Mouse (Mus musculus): ENCODE data around the gene Hoxa10. TPM values are rescaled to one million over a fixed set of nuclear protein-coding genes. Genes with fewer than 3 reads are reported as not detected.
A peak's percentile ranks its signal among the peaks of the same experiment; 100 is the strongest.

Hoxa10 gene
- total RNA-seq, 1 experiment: 0.80 TPM

- peak within 1 kb of the TSS; percentile 67 for H3K9ac ChIP-seq (ENCODE audit: insufficient read depth, low read depth, low read length, poor library complexity, severe bottlenecking)
- DNase-seq (ENCODE audit: low read depth, low spot score): no peak
- no peak within 1 kb of the TSS for H3K27ac ChIP-seq (ENCODE audit: insufficient read depth, low read depth, low read length, poor library complexity, severe bottlenecking)
Measured at GRCm38 (mm10) chr6:52190906-52191810, 49.5 kb downstream of the Hoxa10 start, which contains the start of gene Hoxa4. Gene Hoxa4 (minus strand): TSS chr6:52191753.

GRCm38 (mm10) chr6:52190410-52190809 is 50.2 kb downstream of the Hoxa10 start:
- TF ChIP-seq HCFC1 (IDR thresholded peaks at IDR 0.05; ENCODE audit: borderline replicate concordance, insufficient read depth, low read length): no peak
- TF ChIP-seq CHD2 (IDR thresholded peaks at IDR 0.05; ENCODE audit: low read depth, low read length): no peak
- TF ChIP-seq MAFK (IDR thresholded peaks at IDR 0.05; ENCODE audit: insufficient read depth, low read depth, low read length): no peak
- no peak for TF ChIP-seq ZNF384 (IDR thresholded peaks at IDR 0.05; ENCODE audit: low read depth, low read length)
- Histone ChIP-seq H3K27ac (ENCODE audit: insufficient read depth, low read depth, low read length, poor library complexity, severe bottlenecking) (no peak overlapping the region), H3K36me3 (ENCODE audit: control insufficient read depth, insufficient read depth, low read length, poor library complexity, severe bottlenecking) (no peaks in the 10 kb centered on the region), H3K9me3 (ENCODE audit: control insufficient read depth, insufficient read depth, low read depth, low read length) (no peaks in the 10 kb centered on the region), H3K4me1 (ENCODE audit: control insufficient read depth in 2 of 2, insufficient read depth in 2 of 2, low read length in 2 of 2, poor library complexity in 1 of 2) (peaks cover 0 to 2% of the 10 kb centered on the region in 2 experiments; a peak in 1 of 4 replicates), H3K4me3 (ENCODE audit: insufficient read depth in 1 of 2, low read depth in 1 of 2, low read length in 2 of 2, poor library complexity in 1 of 2, severe bottlenecking in 1 of 2) (no peak overlapping the region), H3K9ac (ENCODE audit: insufficient read depth, low read depth, low read length, poor library complexity, severe bottlenecking) (no peak overlapping the region)
- DNase-seq (ENCODE audit: low read depth, low spot score): no peak
- in situ Hi-C loops (cut with MboI; ENCODE audit: low sequenced_read_pairs in 2 of 2, unreplicated experiment in 2 of 2): no loop called here

More at GRCm38 (mm10) chr6:52190906-52191810, 49.5 kb downstream of the Hoxa10 start, which contains the start of gene Hoxa4:
- no peaks in the 10 kb centered on the region for H3K9me3 ChIP-seq (ENCODE audit: control insufficient read depth, insufficient read depth, low read depth, low read length)
- in situ Hi-C loops (cut with MboI; ENCODE audit: low sequenced_read_pairs in 2 of 2, unreplicated experiment in 2 of 2): no loop called here
- H3K4me1 ChIP-seq (ENCODE audit: control insufficient read depth in 2 of 2, insufficient read depth in 2 of 2, low read length in 2 of 2, poor library complexity in 1 of 2): peaks cover 0 to 2% of the 10 kb centered on the region in 2 experiments; a peak in 1 of 4 replicates
- no peak for TF ChIP-seq HCFC1 (IDR thresholded peaks at IDR 0.05; ENCODE audit: borderline replicate concordance, insufficient read depth, low read length)
- no peak for TF ChIP-seq CHD2 (IDR thresholded peaks at IDR 0.05; ENCODE audit: low read depth, low read length)
- TF ChIP-seq ZC3H11A (IDR thresholded peaks at IDR 0.05; ENCODE audit: borderline replicate concordance, low read depth, low read length): no peak
- TF ChIP-seq MAFK (IDR thresholded peaks at IDR 0.05; ENCODE audit: insufficient read depth, low read depth, low read length): no peak
- no peak for TF ChIP-seq ZNF384 (IDR thresholded peaks at IDR 0.05; ENCODE audit: low read depth, low read length)
- H3K4me3 ChIP-seq (ENCODE audit: insufficient read depth in 1 of 2, low read depth in 1 of 2, low read length in 2 of 2, poor library complexity in 1 of 2, severe bottlenecking in 1 of 2): peak within 1 kb of the TSS; percentile 67 to 74
- no peaks in the 10 kb centered on the region for H3K36me3 ChIP-seq (ENCODE audit: control insufficient read depth, insufficient read depth, low read length, poor library complexity, severe bottlenecking)

- in situ Hi-C loops (cut with MboI; ENCODE audit: low sequenced_read_pairs in 2 of 2, unreplicated experiment in 2 of 2): no loop called here
- Histone ChIP-seq H3K4me1 (ENCODE audit: control insufficient read depth in 2 of 2, insufficient read depth in 2 of 2, low read length in 2 of 2, poor library complexity in 1 of 2) (peaks cover 0 to 2% of the 10 kb centered on the region in 2 experiments; a peak in 1 of 4 replicates), H3K9ac (ENCODE audit: insufficient read depth, low read depth, low read length, poor library complexity, severe bottlenecking) (no peak overlapping the region), H3K4me3 (ENCODE audit: insufficient read depth in 1 of 2, low read depth in 1 of 2, low read length in 2 of 2, poor library complexity in 1 of 2, severe bottlenecking in 1 of 2) (no peak overlapping the region), H3K36me3 (ENCODE audit: control insufficient read depth, insufficient read depth, low read length, poor library complexity, severe bottlenecking) (no peaks in the 10 kb centered on the region), H3K27ac (ENCODE audit: insufficient read depth, low read depth, low read length, poor library complexity, severe bottlenecking) (no peak overlapping the region), H3K9me3 (ENCODE audit: control insufficient read depth, insufficient read depth, low read depth, low read length) (no peaks in the 10 kb centered on the region)
- TF ChIP-seq CHD2 (IDR thresholded peaks at IDR 0.05; ENCODE audit: low read depth, low read length): no peak
- no peak for TF ChIP-seq HCFC1 (IDR thresholded peaks at IDR 0.05; ENCODE audit: borderline replicate concordance, insufficient read depth, low read length)
- TF ChIP-seq ZC3H11A (IDR thresholded peaks at IDR 0.05; ENCODE audit: borderline replicate concordance, low read depth, low read length): no peak
- no peak for TF ChIP-seq ZNF384 (IDR thresholded peaks at IDR 0.05; ENCODE audit: low read depth, low read length)
- no peak for TF ChIP-seq MAFK (IDR thresholded peaks at IDR 0.05; ENCODE audit: insufficient read depth, low read depth, low read length)
- DNase-seq (ENCODE audit: low read depth, low spot score): no peak
Measured at GRCm38 (mm10) chr6:52189909-52190308, 50.7 kb downstream of the Hoxa10 start.

- no peaks in the 10 kb centered on the region for H3K36me3 ChIP-seq (ENCODE audit: control insufficient read depth, insufficient read depth, low read length, poor library complexity, severe bottlenecking)
- no peaks in the 10 kb centered on the region for H3K9me3 ChIP-seq (ENCODE audit: control insufficient read depth, insufficient read depth, low read depth, low read length)
- H3K9ac ChIP-seq (ENCODE audit: insufficient read depth, low read depth, low read length, poor library complexity, severe bottlenecking): no peak overlapping the region
- no peak for DNase-seq (ENCODE audit: low read depth, low spot score)
- H3K4me1 ChIP-seq (ENCODE audit: control insufficient read depth in 2 of 2, insufficient read depth in 2 of 2, low read length in 2 of 2, poor library complexity in 1 of 2): peaks cover 0 to 2% of the 10 kb centered on the region in 2 experiments; a peak in 1 of 4 replicates
- H3K27ac ChIP-seq (ENCODE audit: insufficient read depth, low read depth, low read length, poor library complexity, severe bottlenecking): no peak overlapping the region
- in situ Hi-C loops (cut with MboI; ENCODE audit: low sequenced_read_pairs in 2 of 2, unreplicated experiment in 2 of 2): no loop called here
- no peak for TF ChIP-seq MAFK (IDR thresholded peaks at IDR 0.05; ENCODE audit: insufficient read depth, low read depth, low read length)
- no peak for TF ChIP-seq HCFC1 (IDR thresholded peaks at IDR 0.05; ENCODE audit: borderline replicate concordance, insufficient read depth, low read length)
- no peak for TF ChIP-seq ZNF384 (IDR thresholded peaks at IDR 0.05; ENCODE audit: low read depth, low read length)
- no peak for TF ChIP-seq CHD2 (IDR thresholded peaks at IDR 0.05; ENCODE audit: low read depth, low read length)
- TF ChIP-seq ZC3H11A (IDR thresholded peaks at IDR 0.05; ENCODE audit: borderline replicate concordance, low read depth, low read length): no peak
- no peak overlapping the region for H3K4me3 ChIP-seq (ENCODE audit: insufficient read depth in 1 of 2, low read depth in 1 of 2, low read length in 2 of 2, poor library complexity in 1 of 2, severe bottlenecking in 1 of 2)
Measured at GRCm38 (mm10) chr6:52189172-52189591, 51.5 kb downstream of the Hoxa10 start.
